Mouse (Mus musculus) erythroblast, embryonic 14.5 days (primary cell): ENCODE results near the gene Ufd1.

Experiments used
- GATA1 ChIP-seq: IDR thresholded peaks from 2 replicates; pipeline ENCODE4 v1.6.1; 2012; ENCODE audit warnings: low read length, inconsistent platforms, mixed read lengths
- TAL1 ChIP-seq: IDR thresholded peaks from 3 replicates; pipeline ENCODE4 v1.6.1; 2012; ENCODE audit warnings: low read length, inconsistent platforms, mixed read lengths

DNA sequence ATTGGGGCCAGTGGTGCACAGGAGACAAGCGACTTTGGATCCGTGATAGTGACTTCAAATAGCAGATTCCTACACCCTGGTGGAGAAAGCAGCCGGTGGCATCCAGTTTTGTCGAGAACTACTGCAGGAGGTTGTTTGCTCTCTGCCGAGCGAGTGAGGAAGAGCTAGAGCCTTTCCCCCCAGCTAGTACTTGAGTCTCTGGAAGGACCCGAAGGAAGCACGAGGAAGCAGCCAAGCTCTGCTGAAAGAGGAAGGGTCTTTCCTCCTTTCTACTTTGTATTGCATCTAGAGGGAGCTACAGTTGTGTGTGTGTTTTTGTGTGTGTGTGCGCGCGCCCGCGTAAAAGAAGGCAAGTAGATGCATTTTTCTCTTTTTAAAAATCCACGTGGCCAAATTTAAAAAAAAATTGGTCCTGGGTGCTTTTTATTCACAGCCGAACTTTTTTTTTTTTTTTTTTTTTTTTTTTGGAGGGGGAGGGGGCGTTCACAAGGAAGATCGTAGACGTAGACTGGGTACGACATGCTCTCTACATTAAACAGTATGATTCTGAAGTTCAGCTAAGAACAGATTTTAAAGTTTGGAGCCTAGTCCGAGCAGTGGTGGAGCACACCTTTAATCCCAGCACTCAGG, 66.6 kb downstream of the Ufd1 start:
- no peak for TF ChIP-seq GATA1
- no peak for TF ChIP-seq TAL1
